In the genomic region with DNA sequence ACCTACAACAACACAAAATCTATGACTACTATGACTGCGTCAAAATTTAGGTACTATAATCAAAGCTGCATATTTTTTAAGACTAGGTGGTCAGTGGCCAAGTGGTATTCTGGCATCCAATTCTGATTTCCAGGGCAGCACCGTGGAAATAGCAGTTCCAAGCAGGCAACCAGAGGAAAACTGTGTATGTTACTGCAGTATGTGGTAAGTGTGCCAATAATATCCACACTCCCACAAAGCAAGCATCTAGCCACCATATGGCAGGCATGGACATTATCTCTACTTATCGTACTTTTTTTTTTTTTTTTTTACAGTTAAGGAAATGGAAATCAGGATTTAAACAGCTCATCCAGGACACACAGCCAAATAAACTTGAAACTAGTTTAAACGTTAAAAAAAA, we compare ENCODE assay signal across 13 mouse cellular contexts. TPM values are rescaled to one million over a fixed set of nuclear protein-coding genes. Genes with fewer than 3 reads are reported as not detected.
"Had no signal": no experiment of that assay in that cellular context is flagged by ENCODE, and none has a peak within 500 bp of the region (broad histone marks: within the 10 kb centered on the region; RNA-seq: fewer than 3 reads in every experiment).

No protein-coding gene starts in this region.

- ATAC-seq: liver, postnatal 0 days; midbrain, embryonic 16.5 days had no signal

- DNase-seq: kidney, postnatal 10 days; kidney, postnatal 4 days; liver; liver, embryonic 13.5 days; liver, postnatal 0 days; lung, postnatal 14 days; thymus, adult 18-20 months; thymus, postnatal 14 days had no signal

RNA-seq across cellular contexts. Expression of a gene that starts 9.8 kb away (rescaled TPM):
- total RNA-seq: layer of hippocampus, adult 2 months; layer of hippocampus, postnatal 10 days; left cerebral cortex, postnatal 36 days; megakaryocyte-erythroid progenitor cell, adult 5-6 weeks had no signal

RNA-seq across cellular contexts. Expression of a gene that starts 20.4 kb away (rescaled TPM):
- total RNA-seq: layer of hippocampus, adult 2 months; layer of hippocampus, postnatal 10 days; left cerebral cortex, postnatal 36 days; megakaryocyte-erythroid progenitor cell, adult 5-6 weeks had no signal
